In the genomic region with DNA sequence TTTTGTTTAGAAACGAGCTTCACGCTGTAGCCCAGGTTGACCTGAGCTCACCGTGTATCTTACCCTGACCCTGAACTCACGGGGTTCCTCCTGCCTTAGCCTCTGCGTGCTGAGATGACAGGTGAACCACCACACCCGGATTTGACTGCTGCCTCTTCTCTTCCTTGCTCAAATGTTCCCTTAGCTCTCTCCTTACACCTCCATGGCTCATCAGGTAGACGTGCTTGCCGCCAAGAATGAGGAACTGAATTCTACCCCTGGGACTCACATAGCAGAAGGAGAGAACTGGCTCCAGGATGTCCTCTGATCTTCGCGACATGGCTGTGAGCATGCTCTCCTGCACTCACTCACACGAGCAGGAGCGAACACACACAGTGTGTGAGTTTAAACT, we compare ENCODE assay signal across 9 mouse cellular contexts. TPM values are rescaled to one million over a fixed set of nuclear protein-coding genes. Genes with fewer than 3 reads are reported as not detected.
DNase-seq lines count a peak whose midpoint lies in the region; ATAC-seq and TF ChIP-seq lines count a peak whose summit lies in the region.
"Had no signal": no experiment of that assay in that cellular context is flagged by ENCODE, and none has a peak within 500 bp of the region (broad histone marks: within the 10 kb centered on the region; RNA-seq: fewer than 3 reads in every experiment).

No protein-coding gene starts in this region.

- WGBS in lung, embryonic 15.5 days = 13% methylated on average over 12 of the region's 12 CpGs
- 20% methylated on average over 12 of the region's 12 CpGs for WGBS in intestine, embryonic 16.5 days
- 12% methylated on average over 12 of the region's 12 CpGs for WGBS in small intestine, adult 2 months

- H3K27ac ChIP-seq in lung, embryonic 15.5 days = no peak overlapping the region
- no peak overlapping the region for H3K27ac ChIP-seq in intestine, embryonic 16.5 days (ENCODE audit: low read length)
- H3K27ac ChIP-seq in small intestine, adult 2 months (ENCODE audit: insufficient read depth, low read depth, low read length) = peak overlapping the region; percentile 7; the same call in 1 of the 2 replicates
- H3K27ac ChIP-seq: midbrain, embryonic 12.5 days had no signal

- no peak overlapping the region for H3K9ac ChIP-seq in lung, embryonic 15.5 days
- 0 out of 2 replicates have a peak overlapping the region, but pooled peaks have one; percentile 3 for H3K9ac ChIP-seq in intestine, embryonic 16.5 days (ENCODE audit: low read depth, low read length)
- H3K9ac ChIP-seq: midbrain, embryonic 12.5 days had no signal

- no peak for DNase-seq in lung, postnatal 14 days
- no peak for DNase-seq in frontal cortex, postnatal 14 days (ENCODE audit: low spot score in 2 of 2)
- DNase-seq in left cerebral cortex, adult 8-10 months (ENCODE audit: low spot score in 2 of 2) = no peak

- H3K4me3 ChIP-seq in lung, embryonic 15.5 days = peak overlapping the region; percentile 8; the same call in 1 of the 2 replicates
- H3K4me3 ChIP-seq in intestine, embryonic 16.5 days (ENCODE audit: low read length) = peak overlapping the region; percentile 22
- H3K4me3 ChIP-seq in small intestine, adult 2 months (ENCODE audit: low read depth, low read length) = peak overlapping the region; percentile 53
- H3K4me3 ChIP-seq: midbrain, embryonic 12.5 days had no signal

- no peaks in the 10 kb centered on the region for H3K36me3 ChIP-seq in lung, embryonic 15.5 days
- H3K36me3 ChIP-seq in intestine, embryonic 16.5 days (ENCODE audit: control insufficient read depth, insufficient read depth, low read length) = no peaks in the 10 kb centered on the region
- H3K36me3 ChIP-seq in small intestine, adult 2 months (ENCODE audit: control insufficient read depth, insufficient read depth, low read length) = no peaks in the 10 kb centered on the region
- H3K36me3 ChIP-seq: midbrain, embryonic 12.5 days had no signal

- H3K4me1 ChIP-seq in lung, embryonic 15.5 days = peaks cover 13% of the 10 kb centered on the region
- peaks cover 7% of the 10 kb centered on the region; the same call in 1 of the 2 replicates for H3K4me1 ChIP-seq in intestine, embryonic 16.5 days (ENCODE audit: control insufficient read depth, insufficient read depth, low read length)
- H3K4me1 ChIP-seq in small intestine, adult 2 months (ENCODE audit: control insufficient read depth, insufficient read depth, insufficient read length, low read length) = peaks cover 5% of the 10 kb centered on the region; the same call in 1 of the 2 replicates

- H3K27me3 ChIP-seq in lung, embryonic 15.5 days = peaks cover 13% of the 10 kb centered on the region; the same call in 1 of the 2 replicates
- H3K27me3 ChIP-seq in intestine, embryonic 16.5 days (replicated peaks; ENCODE audit: control insufficient read depth, insufficient read depth, low read length) = no peaks in the 10 kb centered on the region
- no peaks in the 10 kb centered on the region for H3K27me3 ChIP-seq in small intestine, adult 2 months (ENCODE audit: control insufficient read depth, insufficient read depth, low read length)

- no peak for TF ChIP-seq POLR2A in small intestine, adult 2 months (IDR thresholded peaks at IDR 0.05; ENCODE audit: low read depth, low read length)

- H3K4me2 ChIP-seq in lung, embryonic 15.5 days = peak overlapping the region; percentile 44
- peak overlapping the region; percentile 39 for H3K4me2 ChIP-seq in intestine, embryonic 16.5 days (ENCODE audit: low read depth, low read length)
- H3K4me2 ChIP-seq: midbrain, embryonic 12.5 days had no signal

- ATAC-seq in lung, embryonic 15.5 days (ENCODE audit: borderline replicate concordance, extremely low read depth, low FRiP score, low TSS enrichment) = no peak
- peak; percentile 61 for ATAC-seq in common myeloid progenitor, adult 5-6 weeks (replicated peaks; ENCODE audit: low read depth, poor library complexity, severe bottlenecking)
- peak; percentile 46 for ATAC-seq in intestine, embryonic 16.5 days
- no peak for ATAC-seq in erythroblast, adult 5-6 weeks (replicated peaks; ENCODE audit: low FRiP score, poor library complexity, severe bottlenecking)

- no peak for TF ChIP-seq CTCF in small intestine, adult 2 months (IDR thresholded peaks at IDR 0.05; ENCODE audit: extremely low read depth, insufficient read length, insufficient replicate concordance, low read depth, low read length)

- no peaks in the 10 kb centered on the region for H3K9me3 ChIP-seq in lung, embryonic 15.5 days
- H3K9me3 ChIP-seq in intestine, embryonic 16.5 days (ENCODE audit: control insufficient read depth, low read length) = peaks cover 6% of the 10 kb centered on the region
- H3K9me3 ChIP-seq: midbrain, embryonic 12.5 days had no signal

RNA-seq across cellular contexts. Expression of a gene that starts 55.3 kb away (rescaled TPM):
- 22.5 and 23.6 TPM in 2 replicates for polyA plus RNA-seq in lung, embryonic 15.5 days (2015; fragmentation: Nextera tagmentation; extraction: Ambion mirVana)
- total RNA-seq in common myeloid progenitor, adult 5-6 weeks (2017) = 37.6 and 44.5 TPM in 2 replicates
- 19.2 and 22.0 TPM in 2 replicates for polyA plus RNA-seq in intestine, embryonic 16.5 days (2015; fragmentation: Nextera tagmentation; extraction: Ambion mirVana)
- 4.3 and 9.5 TPM in 2 replicates for polyA plus RNA-seq in small intestine, adult 2 months (2012; rRNA removed)
- total RNA-seq in erythroblast, adult 5-6 weeks (2015; ENCODE audit: low replicate concordance) = 10.4 and 25.9 TPM in 2 replicates
- 10.1 and 10.9 TPM in 2 replicates for total RNA-seq in erythroblast, adult 5-6 weeks (2017; ENCODE audit: low replicate concordance)
- total RNA-seq in left cerebral cortex, adult 8-10 months (2022) = 10 to 100 TPM; 29.5 to 37.8 (median 33.3) TPM

Comparison
In these comparisons a context has a peak if more than half of its experiments do, and no peak if none do; other contexts are left out.
1. ATAC-seq: peak in common myeloid progenitor, adult 5-6 weeks (single experiment) and intestine, embryonic 16.5 days (single experiment); none in lung, embryonic 15.5 days (single experiment) and erythroblast, adult 5-6 weeks (single experiment).
2. Peak in every context shown above with its lines, with median percentiles within 50 percentile points of each other: H3K4me3 ChIP-seq.